Mouse (Mus musculus) hematopoietic multipotent progenitor cell, adult 10-12 weeks (in vitro differentiated cells): ENCODE data around the gene Polh. TPM values are rescaled to one million over a fixed set of nuclear protein-coding genes. Genes with fewer than 3 reads are reported as not detected.

ENCODE experiments used
- polyA plus RNA-seq: library from polyadenylated mRNA; stranded (reverse); fragments of >175 nt; gene quantifications from 2 replicates; pipeline ENCODE4 v1.2.3, GENCODE M21; 2012; ENCODE audit warnings: low replicate concordance

Polh gene
- 0.76 and 1.9 TPM in 2 replicates for polyA plus RNA-seq

GRCm38 (mm10) chr17:46202421-46203071 lies at the start of gene Polh, which contains the start of gene Xpo5:
TSS of gene Polh (minus strand) at chr17:46202645.
TSS of gene Xpo5 (plus strand) at chr17:46202782.

DNA sequence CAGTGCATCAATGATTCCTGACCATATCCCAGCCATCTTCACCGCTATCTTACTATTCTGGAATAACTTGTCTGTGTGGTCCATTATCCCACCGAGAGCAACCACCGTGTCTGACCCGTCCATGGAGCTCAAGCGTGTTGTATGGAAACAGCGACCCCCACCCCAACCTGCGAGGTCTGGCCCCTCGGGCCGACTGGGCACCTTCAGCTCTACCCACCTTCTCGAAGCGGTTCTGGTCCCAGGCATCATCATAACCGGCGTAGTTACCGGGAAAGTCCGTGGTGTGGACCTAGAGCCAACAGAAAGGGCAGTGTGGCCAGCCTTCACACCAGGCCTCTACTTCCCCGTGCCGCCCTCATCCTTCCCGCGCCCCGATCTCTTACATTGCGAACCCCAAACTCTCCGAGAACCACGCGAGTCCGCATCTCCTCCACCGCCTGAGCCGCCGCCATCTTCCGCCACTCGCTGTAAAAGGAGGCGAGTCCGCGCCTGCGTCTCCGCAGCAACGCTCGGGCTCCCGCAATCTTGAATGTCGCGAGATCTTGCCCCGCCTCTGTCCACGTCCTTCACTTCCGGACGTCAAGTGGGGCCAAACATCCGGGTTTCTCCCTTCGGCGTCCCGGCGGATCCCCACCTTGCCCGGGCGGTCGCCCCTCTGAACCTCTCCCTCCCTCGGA lies 45.2 kb upstream of the Polh start, which contains the start of the genes Polr1c and Yipf3:
TSS of gene Polr1c (minus strand) at position 543 of the 677 bp plus-strand sequence.
TSS of gene Yipf3 (plus strand) at position 569 of the 677 bp plus-strand sequence.

GRCm38 (mm10) chr17:46160686-46161085 lies 41.8 kb downstream of the Polh start, which contains the start of gene Gtpbp2:
TSS of gene Gtpbp2 (plus strand) at chr17:46161032.

GRCm38 (mm10) chr17:46152847-46153782 lies 49.3 kb downstream of the Polh start, which contains the start of gene Mad2l1bp:
TSS of gene Mad2l1bp (minus strand) at chr17:46153553.

GRCm38 (mm10) chr17:46143578-46144423 lies 58.6 kb downstream of the Polh start, which contains the start of gene Rsph9:
TSS of gene Rsph9 (minus strand) at chr17:46144216.

Other genes starting within 250 kb of the Polh start
- 4.7 and 9.1 TPM in 2 replicates for gene Vegfa, start 170.3 kb downstream of the Polh start, polyA plus RNA-seq
- gene Mrps18a, start 91.7 kb downstream of the Polh start, polyA plus RNA-seq = 38.3 and 76.8 TPM in 2 replicates
- 0.75 TPM in 1 of 2 replicates, not detected in the other for gene Rsph9, start 58.4 kb downstream of the Polh start, polyA plus RNA-seq
- 3.1 and 13.1 TPM in 2 replicates for gene Mad2l1bp, start 49.1 kb downstream of the Polh start, polyA plus RNA-seq
- gene Gtpbp2, start 41.6 kb downstream of the Polh start, polyA plus RNA-seq = 115 and 348 TPM in 2 replicates
- gene Xpo5, start 137 bp upstream of the Polh start, polyA plus RNA-seq = 5.3 and 8.5 TPM in 2 replicates
- 5.7 and 13.6 TPM in 2 replicates for gene Polr1c, start 45.4 kb upstream of the Polh start, polyA plus RNA-seq
- gene Yipf3, start 45.4 kb upstream of the Polh start, polyA plus RNA-seq = 192 and 236 TPM in 2 replicates
- 0.84 and 1.2 TPM in 2 replicates for gene Lrrc73, start 50.9 kb upstream of the Polh start, polyA plus RNA-seq
- 56.3 and 96.3 TPM in 2 replicates for gene Tjap1, start 80.4 kb upstream of the Polh start, polyA plus RNA-seq
- gene Dlk2, start 94.8 kb upstream of the Polh start, polyA plus RNA-seq = 0.26 and 0.53 TPM in 2 replicates
- gene Abcc10, start 125.7 kb upstream of the Polh start, polyA plus RNA-seq = 12.3 and 28.5 TPM in 2 replicates
- 30.3 and 42.6 TPM in 2 replicates for gene Zfp318, start 181.1 kb upstream of the Polh start, polyA plus RNA-seq
- gene Crip3, start 226.3 kb upstream of the Polh start, polyA plus RNA-seq = 2.9 and 3.6 TPM in 2 replicates
- not detected in 2 replicates for gene Slc22a7, start 235.8 kb upstream of the Polh start, polyA plus RNA-seq